8 mouse cellular contexts compared by ENCODE assay signal in genomic region chr16:44558471-44559329, GRCm38 (mm10). TPM values are rescaled to one million over a fixed set of nuclear protein-coding genes. Genes with fewer than 3 reads are reported as not detected.
DNase-seq lines count a peak whose midpoint lies in the region; ATAC-seq and TF ChIP-seq lines count a peak whose summit lies in the region.

Gene Boc, minus strand, starts transcription at chr16:44558897.

- H3ac ChIP-seq in myocyte (ENCODE audit: control insufficient read depth, insufficient read length), result peak within 1 kb of the TSS; percentile 66

- H3K9me3 ChIP-seq in forebrain, embryonic 10.5 days, result no peaks in the 10 kb centered on the region
- no peaks in the 10 kb centered on the region for H3K9me3 ChIP-seq in heart, embryonic 13.5 days
- no peaks in the 10 kb centered on the region for H3K9me3 ChIP-seq in kidney, embryonic 16.5 days (ENCODE audit: low read length)
- H3K9me3 ChIP-seq in liver, embryonic 12.5 days (replicated peaks), result no peaks in the 10 kb centered on the region

- H3K4me1 ChIP-seq in bone marrow macrophage, adult 2 months (ENCODE audit: control insufficient read depth, insufficient read depth, low read length), result no peaks in the 10 kb centered on the region
- peaks cover 69% of the 10 kb centered on the region for H3K4me1 ChIP-seq in forebrain, embryonic 10.5 days
- peaks cover 26% of the 10 kb centered on the region for H3K4me1 ChIP-seq in heart, embryonic 13.5 days
- H3K4me1 ChIP-seq in kidney, embryonic 16.5 days (ENCODE audit: insufficient read depth, low read length), result peaks cover 34% of the 10 kb centered on the region
- H3K4me1 ChIP-seq in liver, embryonic 12.5 days, result no peaks in the 10 kb centered on the region
- H3K4me1 ChIP-seq in testis, adult 2 months (ENCODE audit: control insufficient read depth, insufficient read depth, low read length), result peaks cover 13% of the 10 kb centered on the region

- peaks cover 7% of the 10 kb centered on the region for H3K79me2 ChIP-seq in myocyte (ENCODE audit: control insufficient read depth, insufficient read depth)

- no peak for TF ChIP-seq CTCF in bone marrow macrophage, adult 2 months (IDR thresholded peaks at IDR 0.05; ENCODE audit: low read depth, low read length)
- TF ChIP-seq CTCF in testis, adult 2 months (IDR thresholded peaks at IDR 0.05; ENCODE audit: control insufficient read depth, insufficient read depth, insufficient replicate concordance, low read depth, low read length), result no peak

- H3K4me2 ChIP-seq in heart, embryonic 13.5 days, result peak within 1 kb of the TSS; percentile 79
- H3K4me2 ChIP-seq in kidney, embryonic 16.5 days (replicated peaks; ENCODE audit: low read depth, low read length), result peak within 1 kb of the TSS; percentile 79
- peak within 1 kb of the TSS; percentile 74 for H3K4me2 ChIP-seq in liver, embryonic 12.5 days
- H3K4me2 ChIP-seq in myocyte (ENCODE audit: low read depth), result peak within 1 kb of the TSS; percentile 79

- DNase-seq in 3T3-L1 (ENCODE audit: low read depth, low spot score), result peak; percentile 80
- peak; percentile 76 for DNase-seq in forebrain, embryonic 10.5 days (ENCODE audit: extremely low spot score, low spot score)

- peak within 1 kb of the TSS; percentile 53 for H3K4me3 ChIP-seq in bone marrow macrophage, adult 2 months (ENCODE audit: insufficient read depth, low read length)
- peak within 1 kb of the TSS; percentile 91 for H3K4me3 ChIP-seq in forebrain, embryonic 10.5 days
- peak within 1 kb of the TSS; percentile 85 for H3K4me3 ChIP-seq in heart, embryonic 13.5 days
- peak within 1 kb of the TSS; percentile 87 for H3K4me3 ChIP-seq in kidney, embryonic 16.5 days (ENCODE audit: low read length)
- peak within 1 kb of the TSS; percentile 58 for H3K4me3 ChIP-seq in liver, embryonic 12.5 days
- peak within 1 kb of the TSS; percentile 73 for H3K4me3 ChIP-seq in myocyte
- H3K4me3 ChIP-seq in testis, adult 2 months (ENCODE audit: control insufficient read depth, low read depth, low read length), result peak within 1 kb of the TSS; percentile 66

- no peak within 1 kb of the TSS for H3K27ac ChIP-seq in bone marrow macrophage, adult 2 months (ENCODE audit: insufficient read depth, low read depth, low read length)
- peak within 1 kb of the TSS; percentile 99 for H3K27ac ChIP-seq in forebrain, embryonic 10.5 days
- H3K27ac ChIP-seq in heart, embryonic 13.5 days (replicated peaks), result peak within 1 kb of the TSS; percentile 86
- peak within 1 kb of the TSS; percentile 91 for H3K27ac ChIP-seq in kidney, embryonic 16.5 days (ENCODE audit: low read length)
- peak within 1 kb of the TSS; percentile 20; the same call in 1 of the 2 replicates for H3K27ac ChIP-seq in liver, embryonic 12.5 days
- H3K27ac ChIP-seq in testis, adult 2 months (ENCODE audit: control insufficient read depth, insufficient read depth, low read depth, low read length), result peak within 1 kb of the TSS; percentile 63

- peaks cover 9% of the 10 kb centered on the region for H3K27me3 ChIP-seq in forebrain, embryonic 10.5 days (ENCODE audit: poor library complexity, severe bottlenecking)
- H3K27me3 ChIP-seq in heart, embryonic 13.5 days (replicated peaks), result 0 out of 2 replicates have a peak, but pooled peaks cover 5% of the 10 kb centered on the region
- no peaks in the 10 kb centered on the region for H3K27me3 ChIP-seq in kidney, embryonic 16.5 days (ENCODE audit: insufficient read depth, low read length)
- peaks cover 56% of the 10 kb centered on the region for H3K27me3 ChIP-seq in liver, embryonic 12.5 days (replicated peaks)
- H3K27me3 ChIP-seq in myocyte (ENCODE audit: control insufficient read depth, insufficient read depth, insufficient read length), result no peaks in the 10 kb centered on the region
- H3K27me3 ChIP-seq in testis, adult 2 months (ENCODE audit: control insufficient read depth, insufficient read depth, low read length), result peaks cover 5% of the 10 kb centered on the region

- peak; percentile 43; the same call in 1 of the 2 replicates for ATAC-seq in heart, embryonic 13.5 days (ENCODE audit: extremely low read depth, insufficient number of reproducible peaks, low FRiP score, low TSS enrichment)
- ATAC-seq in kidney, embryonic 16.5 days (ENCODE audit: low FRiP score, low TSS enrichment), result peak; percentile 79
- ATAC-seq in liver, embryonic 12.5 days, result 0 out of 2 replicates have a peak, but pooled peaks have one; percentile 21

- under 1% methylated on average over 46 of the region's 46 CpGs for WGBS in forebrain, embryonic 10.5 days
- under 1% methylated on average over 40 of the region's 46 CpGs for WGBS in heart, embryonic 13.5 days
- WGBS in kidney, embryonic 16.5 days, result under 1% methylated on average over 44 of the region's 46 CpGs
- under 1% methylated on average over 43 of the region's 46 CpGs for WGBS in liver, embryonic 12.5 days (ENCODE audit: insufficient replicate concordance)

- H3K36me3 ChIP-seq in forebrain, embryonic 10.5 days (replicated peaks), result peaks cover 6% of the 10 kb centered on the region
- H3K36me3 ChIP-seq in heart, embryonic 13.5 days, result no peaks in the 10 kb centered on the region
- H3K36me3 ChIP-seq in kidney, embryonic 16.5 days (ENCODE audit: insufficient read depth, low read length), result no peaks in the 10 kb centered on the region
- no peaks in the 10 kb centered on the region for H3K36me3 ChIP-seq in liver, embryonic 12.5 days
- H3K36me3 ChIP-seq in myocyte (ENCODE audit: control insufficient read depth, insufficient read depth), result no peaks in the 10 kb centered on the region
- H3K36me3 ChIP-seq in testis, adult 2 months (ENCODE audit: control insufficient read depth, insufficient read depth, low read length), result no peaks in the 10 kb centered on the region

- no peak for TF ChIP-seq POLR2A in bone marrow macrophage, adult 2 months (IDR thresholded peaks at IDR 0.05; ENCODE audit: borderline replicate concordance, low read depth, low read length)
- peak; percentile 75 for TF ChIP-seq POLR2A in myocyte (IDR thresholded peaks at IDR 0.05; ENCODE audit: insufficient read length, low read depth)
- peak; percentile 48; the same call in 1 of the 2 replicates for TF ChIP-seq POLR2A in testis, adult 2 months (IDR thresholded peaks at IDR 0.05; ENCODE audit: control insufficient read depth, low read depth, low read length)

- H3K9ac ChIP-seq in heart, embryonic 13.5 days, result peak within 1 kb of the TSS; percentile 93
- peak within 1 kb of the TSS; percentile 96 for H3K9ac ChIP-seq in kidney, embryonic 16.5 days (replicated peaks; ENCODE audit: low read length)
- H3K9ac ChIP-seq in liver, embryonic 12.5 days, result peak within 1 kb of the TSS; percentile 53

TF ChIP-seq in myocyte, 11 proteins besides CTCF, POLR2A, EP300 and RAD21:
- no peak for TF ChIP-seq USF1 (IDR thresholded peaks at IDR 0.05; ENCODE audit: low read depth)
- TF ChIP-seq SRF (IDR thresholded peaks at IDR 0.05; ENCODE audit: control insufficient read depth, insufficient read length, low read depth), result no peak
- TF ChIP-seq MAX (IDR thresholded peaks at IDR 0.05; ENCODE audit: low read depth), result no peak
- TF ChIP-seq E2F4 (IDR thresholded peaks at IDR 0.05; ENCODE audit: insufficient read depth), result no peak
- no peak for TF ChIP-seq MYOD1 (IDR thresholded peaks at IDR 0.05; ENCODE audit: control insufficient read depth in 1 of 3, insufficient read length in 2 of 3, low read depth in 2 of 3)
- TF ChIP-seq MYOG (IDR thresholded peaks at IDR 0.05; ENCODE audit: control insufficient read depth in 1 of 3, insufficient read depth in 1 of 3, insufficient read length in 2 of 3, low read depth in 2 of 3), result peak in 1 of 3 experiments; percentile 15
- no peak for TF ChIP-seq CEBPB (IDR thresholded peaks at IDR 0.05; ENCODE audit: insufficient read depth, poor library complexity, severe bottlenecking)
- TF ChIP-seq TCF3 (IDR thresholded peaks at IDR 0.05; ENCODE audit: insufficient read length, low read depth), result no peak
- peak; percentile 78 for TF ChIP-seq POLR2AphosphoS2 (IDR thresholded peaks at IDR 0.05; ENCODE audit: insufficient read length, low read depth)
- no peak for TF ChIP-seq TCF12 (IDR thresholded peaks at IDR 0.05; ENCODE audit: insufficient read depth, poor library complexity, severe bottlenecking)
- TF ChIP-seq REST (IDR thresholded peaks at IDR 0.05; ENCODE audit: insufficient read depth, insufficient read length), result no peak

RNA-seq across cellular contexts. Expression of gene Boc, which starts in this region (rescaled TPM):
- polyA plus RNA-seq in bone marrow macrophage, adult 2 months (2012; ENCODE audit: insufficient read depth, insufficient read length, missing spikeins), result not detected in 2 replicates
- 25.9 TPM in 2 replicates for polyA plus RNA-seq in forebrain, embryonic 10.5 days (2016; fragmentation: Nextera tagmentation; extraction: Ambion mirVana)
- 7.8 and 10.0 TPM in 2 replicates for polyA plus RNA-seq in heart, embryonic 13.5 days (2015; fragmentation: Nextera tagmentation; extraction: Ambion mirVana)
- 23.2 and 24.0 TPM in 2 replicates for polyA plus RNA-seq in kidney, embryonic 16.5 days (2015; fragmentation: Nextera tagmentation; extraction: Ambion mirVana)
- 1.1 and 1.7 TPM in 2 replicates for polyA plus RNA-seq in liver, embryonic 12.5 days (2016; fragmentation: Nextera tagmentation; extraction: Ambion mirVana)
- polyA plus RNA-seq in myocyte (2012; fragmentation: generic; extraction: Trizol), result 7.5 TPM
- polyA plus RNA-seq in testis, adult 2 months (2012; rRNA removed), result 2.7 and 3.3 TPM in 2 replicates

Comparison
In these comparisons a context has a peak if more than half of its experiments do, and no peak if none do; other contexts are left out.
1. ATAC-seq: peak in every context shown above with its lines; median percentile 79 in kidney, embryonic 16.5 days; 43 in heart, embryonic 13.5 days; 21 in liver, embryonic 12.5 days.